Mouse (Mus musculus) left cerebral cortex, postnatal 10 days (tissue): Measurements from ENCODE around the gene Mslnl. TPM values are rescaled to one million over a fixed set of nuclear protein-coding genes. Genes with fewer than 3 reads are reported as not detected.

ENCODE experiments used
- microRNA-seq: library from miRNA; unstranded; fragments of <30 nt; microRNA quantifications from one replicate; pipeline ENCODE4 v1.2.0, GENCODE M21; 2022
- total RNA-seq, 2 experiments: library from RNA; stranded (reverse); gene quantifications; 2 replicates each; pipeline ENCODE4 v1.2.3; 2021

Gene Mslnl
- total RNA-seq, 2 experiments from 2014 or later: not detected

Small RNA genes lying within 50 kb of the gene (microRNA-seq; reads per million reads assigned to microRNA genes)
- not detected for gene Gm25083
- 4.6 reads per million, percentile 16 among the genes with 10 or more reads in this experiment for gene Mir6966

Other genes with a start within 250 kb of the Mslnl start
- gene Sstr5, start 238.8 kb upstream of the Mslnl start, total RNA-seq: under 1 TPM; 0.34 to 0.55 TPM
- gene Sox8, start 165.4 kb upstream of the Mslnl start, total RNA-seq: 10 to 100 TPM; 45.3 to 56.2 TPM
- gene Lmf1, start 157.0 kb upstream of the Mslnl start, total RNA-seq: 10 to 100 TPM; 22.2 to 23.4 TPM
- gene Gng13, start 18.9 kb upstream of the Mslnl start, total RNA-seq: 10 to 100 TPM; 86.1 to 88.9 TPM
- gene Chtf18, start 8.6 kb upstream of the Mslnl start, total RNA-seq: 1 to 10 TPM; 3.0 to 4.8 TPM
- 10 to 100 TPM; 31.9 to 32.4 TPM for gene Rpusd1, start 8.4 kb upstream of the Mslnl start, total RNA-seq
- 1 to 10 TPM; 4.0 to 5.4 TPM for gene Msln, start 18.3 kb downstream of the Mslnl start, total RNA-seq
- gene Narfl, start 37.7 kb downstream of the Mslnl start, total RNA-seq: 10 to 100 TPM; 26.2 to 26.3 TPM
- 100 to 1,000 TPM; 132 to 133 TPM for gene Haghl, start 49.6 kb downstream of the Mslnl start, total RNA-seq
- under 1 TPM in 1 of 2 experiments, not detected in 1; 0.16 TPM for gene Ccdc78, start 50.5 kb downstream of the Mslnl start, total RNA-seq
- gene Fam173a, start 56.9 kb downstream of the Mslnl start, total RNA-seq: 10 to 100 TPM; 74.3 to 74.9 TPM
- gene AC134908.4, start 59.6 kb downstream of the Mslnl start, total RNA-seq: 1 to 10 TPM; 1.7 to 2.3 TPM
- 10 to 100 TPM; 59.8 to 61.1 TPM for gene Metrn, start 61.1 kb downstream of the Mslnl start, total RNA-seq
- gene Fbxl16, start 73.0 kb downstream of the Mslnl start, total RNA-seq: 100 to 1,000 TPM; 306 to 311 TPM
- gene Wdr24, start 87.6 kb downstream of the Mslnl start, total RNA-seq: 10 to 100 TPM; 20.4 to 24.6 TPM
- 10 to 100 TPM; 59.9 to 61.5 TPM for gene Jmjd8, start 92.8 kb downstream of the Mslnl start, total RNA-seq
- 100 to 1,000 TPM; 168 to 171 TPM for gene Stub1, start 97.4 kb downstream of the Mslnl start, total RNA-seq
- 10 to 100 TPM; 84.5 to 94.2 TPM for gene Rhbdl1, start 101.3 kb downstream of the Mslnl start, total RNA-seq
- 10 to 100 TPM; 28.7 to 29.9 TPM for gene Gm20683, start 105.7 kb downstream of the Mslnl start, total RNA-seq
- gene Rhot2, start 108.8 kb downstream of the Mslnl start, total RNA-seq: 10 to 100 TPM; 68.8 to 74.7 TPM
- gene Wdr90, start 125.5 kb downstream of the Mslnl start, total RNA-seq: 10 to 100 TPM; 34.0 to 35.6 TPM
- gene Mcrip2, start 132.7 kb downstream of the Mslnl start, total RNA-seq: 10 to 100 TPM; 27.7 to 31.4 TPM
- gene Mettl26, start 139.0 kb downstream of the Mslnl start, total RNA-seq: 10 to 100 TPM; 34.8 to 36.0 TPM
- 1 to 10 TPM in 1 of 2 experiments, under 1 TPM in 1; 0.63 to 1.4 TPM for gene Wfikkn1, start 144.8 kb downstream of the Mslnl start, total RNA-seq
- 10 to 100 TPM; 46.2 to 53.4 TPM for gene Rab40c, start 183.7 kb downstream of the Mslnl start, total RNA-seq
- gene Pigq, start 208.9 kb downstream of the Mslnl start, total RNA-seq: 100 to 1,000 TPM; 123 to 126 TPM
- not detected for gene Nhlrc4, start 208.9 kb downstream of the Mslnl start, total RNA-seq
- not detected for gene A930017K11Rik, start 216.5 kb downstream of the Mslnl start, total RNA-seq
- 10 to 100 TPM; 41.5 to 42.5 TPM for gene Capn15, start 249.8 kb downstream of the Mslnl start, total RNA-seq